Mouse (Mus musculus) neural tube, embryonic 10.5 days (tissue): ENCODE results near the gene Nhlrc1.

ENCODE experiments used
- DNase-seq: peaks from one replicate; pipeline ENCODE4 v3.0.0-alpha.2; 2017; ENCODE audit warnings: low spot score; ENCODE audit errors: extremely low spot score

Nhlrc1 gene

GRCm38 (mm10) chr13:47014334-47015194, at the start of gene Nhlrc1:
Nhlrc1 (minus strand) TSS chr13:47014850.
- DNase-seq, result peak; percentile 74

- no peak for DNase-seq
These were observed 49.5 kb upstream of the Nhlrc1 start for GRCm38 (mm10) chr13:47063985-47064760.

GRCm38 (mm10) chr13:47062756-47063155, 48.1 kb upstream of the Nhlrc1 start:
- DNase-seq, result no peak

GRCm38 (mm10) chr13:47056781-47057180, 42.1 kb upstream of the Nhlrc1 start:
- no peak for DNase-seq

- no peak for DNase-seq
These were observed 41.5 kb upstream of the Nhlrc1 start for GRCm38 (mm10) chr13:47056126-47056525.

GRCm38 (mm10) chr13:47053971-47054370, 39.3 kb upstream of the Nhlrc1 start:
- no peak for DNase-seq

GRCm38 (mm10) chr13:47050009-47050408, 35.4 kb upstream of the Nhlrc1 start:
- no peak for DNase-seq

- no peak for DNase-seq
These were observed 33.3 kb upstream of the Nhlrc1 start for GRCm38 (mm10) chr13:47047996-47048395.

GRCm38 (mm10) chr13:47044617-47044947, 29.9 kb upstream of the Nhlrc1 start, which contains the start of gene Tpmt:
Tpmt (minus strand) TSS chr13:47044737.
- DNase-seq, result no peak

GRCm38 (mm10) chr13:47043833-47044616, 29.4 kb upstream of the Nhlrc1 start:
- DNase-seq, result peak; percentile 44

GRCm38 (mm10) chr13:47043030-47043680, 28.5 kb upstream of the Nhlrc1 start, which contains the start of gene Kdm1b:
Kdm1b (plus strand) TSS chr13:47043499.
- peak; percentile 99 for DNase-seq

- no peak for DNase-seq
These were observed 27.5 kb upstream of the Nhlrc1 start for GRCm38 (mm10) chr13:47042024-47042633.

GRCm38 (mm10) chr13:47040061-47040460, 25.4 kb upstream of the Nhlrc1 start:
- DNase-seq, result no peak

GRCm38 (mm10) chr13:47037946-47038345, 23.3 kb upstream of the Nhlrc1 start:
- no peak for DNase-seq

- no peak for DNase-seq
These were observed 19.0 kb upstream of the Nhlrc1 start for GRCm38 (mm10) chr13:47033602-47034001.

GRCm38 (mm10) chr13:47030376-47031107, 15.9 kb upstream of the Nhlrc1 start:
- DNase-seq, result no peak

- DNase-seq, result no peak
These were observed 6.1 kb upstream of the Nhlrc1 start for GRCm38 (mm10) chr13:47020798-47021197.

- no peak for DNase-seq
These were observed 5.1 kb upstream of the Nhlrc1 start for GRCm38 (mm10) chr13:47019774-47020173.

GRCm38 (mm10) chr13:47017259-47017658, 2.6 kb upstream of the Nhlrc1 start:
- DNase-seq, result peak; percentile 32

GRCm38 (mm10) chr13:47015195-47015501, 498 bp upstream of the Nhlrc1 start:
- DNase-seq, result no peak
